Mouse (Mus musculus) embryonic facial prominence, embryonic 14.5 days (tissue): Measurements from ENCODE around the gene Tnfaip3. TPM values are rescaled to one million over a fixed set of nuclear protein-coding genes. Genes with fewer than 3 reads are reported as not detected.

Experiments
- ATAC-seq: fragments of 200-750 bp; cut with Nextera tagmentation; 2 replicates; pipeline ENCODE4 v1.8.0; 2017; ENCODE audit warnings: low read depth, moderate number of reproducible peaks, moderate TSS enrichment
- DNase-seq: peaks from one replicate; pipeline ENCODE4 v3.0.0-alpha.2; 2015; ENCODE audit warnings: low spot score
- H3K27ac ChIP-seq: fragments of 300-500 bp; sonication (generic); replicated peaks from 2 replicates; pipeline ENCODE4 v1.5.1; 2014; ENCODE audit warnings: low read depth, mild to moderate bottlenecking, low read length, moderate library complexity
- H3K27me3 ChIP-seq: fragments of 300-500 bp; sonication (generic); replicated peaks from 2 replicates; pipeline ENCODE4 v1.6.1; 2014; ENCODE audit warnings: low read length; ENCODE audit not compliant: control insufficient read depth, insufficient read depth
- H3K36me3 ChIP-seq: fragments of 300-500 bp; sonication (generic); 2 replicates; pipeline ENCODE4 v1.6.1; 2014; ENCODE audit warnings: low read length, mixed read lengths; ENCODE audit not compliant: control insufficient read depth, insufficient read depth
- H3K4me1 ChIP-seq: fragments of 300-500 bp; sonication (generic); 2 replicates; pipeline ENCODE4 v1.6.1; 2014; ENCODE audit warnings: antibody characterized with exemption, low read length; ENCODE audit not compliant: control insufficient read depth, insufficient read depth
- H3K4me2 ChIP-seq: fragments of 300-500 bp; sonication (generic); 2 replicates; pipeline ENCODE4 v1.6.1; 2014; ENCODE audit warnings: low read depth, mild to moderate bottlenecking, low read length, moderate library complexity, mixed read lengths
- H3K4me3 ChIP-seq: fragments of 300-500 bp; sonication (generic); 2 replicates; pipeline ENCODE4 v1.5.1; 2014; ENCODE audit warnings: low read depth, mild to moderate bottlenecking, low read length
- H3K9ac ChIP-seq: fragments of 300-500 bp; sonication (generic); 2 replicates; pipeline ENCODE4 v1.6.1; 2014; ENCODE audit warnings: low read depth, mild to moderate bottlenecking, low read length, moderate library complexity, mixed read lengths
- H3K9me3 ChIP-seq: fragments of 300-500 bp; sonication (generic); 2 replicates; pipeline ENCODE4 v1.6.1; 2016; ENCODE audit warnings: low read length; ENCODE audit not compliant: control insufficient read depth
- WGBS: fragments of 180-500 bp; shearing (Covaris S2); extraction: QIAGEN DNeasy Blood & Tissue Kit; methylation state at CpG from one replicate; pipeline ENCODE4 v1.1.7; 2014; 5-methylcytosine and 5-hydroxymethylcytosine counted together
- polyA plus RNA-seq: library from polyadenylated mRNA; unstranded; fragments of >200 nt; fragmentation: Nextera tagmentation; extraction: Ambion mirVana; gene quantifications from 2 replicates; pipeline ENCODE4 v1.2.1, GENCODE M21; 2014

The Tnfaip3 gene
- polyA plus RNA-seq, 1 experiment from 2014 or later: 4.7 TPM

DNA sequence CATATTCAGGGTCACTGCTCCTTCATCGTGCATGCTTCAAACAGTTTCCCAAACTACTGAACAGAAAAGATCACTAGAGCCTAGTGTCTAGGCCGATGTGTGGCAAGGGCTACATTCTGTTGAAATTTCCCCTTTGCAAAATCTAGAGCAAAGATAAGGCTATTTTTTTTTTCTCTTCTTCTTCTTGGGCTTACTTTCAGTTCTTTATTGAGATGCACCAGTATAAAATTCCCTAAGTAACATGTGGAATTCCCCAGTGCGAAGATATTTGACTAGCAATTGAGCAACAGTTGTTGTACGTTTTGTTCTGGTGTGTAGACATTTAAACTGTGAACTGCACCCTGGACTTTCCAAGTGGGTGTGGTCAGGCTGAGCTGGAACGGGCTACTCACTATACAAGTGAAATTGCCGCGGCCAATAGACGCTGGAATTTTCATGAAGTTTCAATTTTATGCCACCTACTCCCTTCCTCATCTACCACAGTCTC lies 6.2 kb downstream of the Tnfaip3 start:
- H3K4me2 ChIP-seq: no peak overlapping the region
- no peak overlapping the region for H3K27ac ChIP-seq
- H3K9me3 ChIP-seq: no peaks in the 10 kb centered on the region
- no peaks in the 10 kb centered on the region for H3K4me1 ChIP-seq
- DNase-seq: no peak
- peaks cover 22% of the 10 kb centered on the region for H3K36me3 ChIP-seq
- WGBS: 67% methylated on average over 8 of the region's 8 CpGs
- ATAC-seq: no peak
- H3K9ac ChIP-seq: no peak overlapping the region
- H3K27me3 ChIP-seq: no peaks in the 10 kb centered on the region; the same call in none of the 2 replicates
- H3K4me3 ChIP-seq: no peak overlapping the region

GRCm38 (mm10) chr10:19008607-19008940 lies 6.9 kb downstream of the Tnfaip3 start:
- DNase-seq (no peak), ATAC-seq (no peak)
- Histone ChIP-seq H3K4me2 (no peak overlapping the region), H3K27me3 (no peaks in the 10 kb centered on the region; the same call in none of the 2 replicates), H3K4me1 (no peaks in the 10 kb centered on the region), H3K4me3 (no peak overlapping the region), H3K9me3 (no peaks in the 10 kb centered on the region), H3K9ac (no peak overlapping the region), H3K36me3 (peaks cover 28% of the 10 kb centered on the region), H3K27ac (no peak overlapping the region)
- 89% methylated on average over 4 of the region's 4 CpGs for WGBS

- H3K9ac ChIP-seq: no peak overlapping the region
- no peaks in the 10 kb centered on the region; the same call in none of the 2 replicates for H3K27me3 ChIP-seq
- no peak overlapping the region for H3K27ac ChIP-seq
- DNase-seq (no peak), ATAC-seq (no peak)
- H3K9me3 ChIP-seq: no peaks in the 10 kb centered on the region
- H3K4me1 ChIP-seq: no peaks in the 10 kb centered on the region
- H3K36me3 ChIP-seq: peaks cover 33% of the 10 kb centered on the region
- no peak overlapping the region for H3K4me2 ChIP-seq
- WGBS: 62% methylated on average over 8 of the region's 8 CpGs
- no peak overlapping the region for H3K4me3 ChIP-seq
Measured at GRCm38 (mm10) chr10:19007897-19008606, 7.4 kb downstream of the Tnfaip3 start.

- no peak overlapping the region for H3K27ac ChIP-seq
- H3K4me1 ChIP-seq: no peaks in the 10 kb centered on the region
- 88% methylated on average over 12 of the region's 12 CpGs for WGBS
- ATAC-seq (no peak), DNase-seq (no peak)
- no peak overlapping the region for H3K4me3 ChIP-seq
- H3K36me3 ChIP-seq: peaks cover 54% of the 10 kb centered on the region
- H3K9ac ChIP-seq: no peak overlapping the region
- no peaks in the 10 kb centered on the region for H3K27me3 ChIP-seq
- H3K4me2 ChIP-seq: no peak overlapping the region
- no peaks in the 10 kb centered on the region for H3K9me3 ChIP-seq
Measured at GRCm38 (mm10) chr10:19002091-19002785, 13.2 kb downstream of the Tnfaip3 start.

- Histone ChIP-seq H3K4me1 (no peaks in the 10 kb centered on the region), H3K27ac (no peak overlapping the region), H3K9me3 (no peaks in the 10 kb centered on the region), H3K36me3 (peaks cover 33% of the 10 kb centered on the region), H3K27me3 (no peaks in the 10 kb centered on the region), H3K4me2 (no peak overlapping the region), H3K9ac (no peak overlapping the region), H3K4me3 (no peak overlapping the region)
- 80% methylated on average over 2 of the region's 2 CpGs for WGBS
- no peak for ATAC-seq
- no peak for DNase-seq
Measured at GRCm38 (mm10) chr10:18999427-18999826, 16.0 kb downstream of the Tnfaip3 start.

DNA sequence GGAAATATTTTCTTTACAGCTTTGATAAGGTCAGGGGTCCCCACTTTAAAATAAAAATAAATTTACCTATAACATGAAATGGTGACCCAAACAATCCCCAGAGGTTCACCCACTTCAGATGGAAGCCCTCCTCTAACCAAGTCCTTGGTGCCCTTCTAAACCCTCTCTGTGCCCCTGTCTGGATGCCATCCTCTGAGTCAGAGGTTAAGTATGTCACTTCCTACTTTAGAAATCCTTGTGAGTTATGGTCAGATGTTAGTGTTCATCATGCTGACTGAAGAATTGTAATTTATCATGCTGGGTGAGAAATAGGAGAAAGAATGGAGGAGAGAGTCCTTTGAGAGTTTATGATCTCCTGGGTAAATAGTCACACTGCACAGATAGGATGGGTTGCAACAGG lies 19.1 kb downstream of the Tnfaip3 start:
- no peak overlapping the region for H3K27ac ChIP-seq
- no peak for DNase-seq
- no peaks in the 10 kb centered on the region for H3K27me3 ChIP-seq

GRCm38 (mm10) chr10:18995465-18996261 lies 19.8 kb downstream of the Tnfaip3 start:
- DNase-seq: no peak
- Histone ChIP-seq H3K4me3 (no peak overlapping the region), H3K36me3 (no peaks in the 10 kb centered on the region), H3K4me1 (no peaks in the 10 kb centered on the region), H3K27me3 (no peaks in the 10 kb centered on the region), H3K27ac (no peak overlapping the region), H3K9ac (no peak overlapping the region), H3K4me2 (no peak overlapping the region), H3K9me3 (no peaks in the 10 kb centered on the region)
- WGBS: 84% methylated on average over 12 of the region's 12 CpGs
- ATAC-seq: no peak

More for the DNA sequence above, 19.1 kb downstream of the Tnfaip3 start:
- H3K36me3 ChIP-seq: peaks cover 4% of the 10 kb centered on the region
- H3K4me1 ChIP-seq: no peaks in the 10 kb centered on the region
- no peak for ATAC-seq
- H3K9me3 ChIP-seq: no peaks in the 10 kb centered on the region
- no peak overlapping the region for H3K4me2 ChIP-seq
- H3K4me3 ChIP-seq: no peak overlapping the region
- no peak overlapping the region for H3K9ac ChIP-seq

- DNase-seq (no peak), ATAC-seq (no peak)
- Histone ChIP-seq H3K4me2 (no peak overlapping the region), H3K36me3 (no peaks in the 10 kb centered on the region), H3K4me1 (no peaks in the 10 kb centered on the region), H3K27ac (no peak overlapping the region), H3K27me3 (no peaks in the 10 kb centered on the region), H3K9me3 (no peaks in the 10 kb centered on the region), H3K4me3 (no peak overlapping the region), H3K9ac (no peak overlapping the region)
- 90% methylated on average over 4 of the region's 4 CpGs for WGBS
Measured at GRCm38 (mm10) chr10:18992971-18993370, 22.5 kb downstream of the Tnfaip3 start.
